Comparison of ENCODE assay signal across 8 mouse cellular contexts in genomic region chr10:82762756-82763681, GRCm38 (mm10). TPM values are rescaled to one million over a fixed set of nuclear protein-coding genes. Genes with fewer than 3 reads are reported as not detected.
DNase-seq lines count a peak whose midpoint lies in the region; ATAC-seq lines count a peak whose summit lies in the region.

No protein-coding gene starts in this region.

- H3K4me3 ChIP-seq in embryonic facial prominence, embryonic 13.5 days: peak overlapping the region; percentile 90
- peak overlapping the region; percentile 90 for H3K4me3 ChIP-seq in hindbrain, embryonic 15.5 days
- peak overlapping the region; percentile 97 for H3K4me3 ChIP-seq in liver, embryonic 12.5 days
- peak overlapping the region; percentile 82 for H3K4me3 ChIP-seq in neural tube, embryonic 13.5 days

- H3K4me1 ChIP-seq in embryonic facial prominence, embryonic 13.5 days: peaks cover 28% of the 10 kb centered on the region
- peaks cover 45% of the 10 kb centered on the region for H3K4me1 ChIP-seq in hindbrain, embryonic 15.5 days (replicated peaks)
- H3K4me1 ChIP-seq in liver, embryonic 12.5 days: peaks cover 52% of the 10 kb centered on the region
- H3K4me1 ChIP-seq in neural tube, embryonic 13.5 days (replicated peaks): peaks cover 46% of the 10 kb centered on the region

- H3K4me2 ChIP-seq in embryonic facial prominence, embryonic 13.5 days: peak overlapping the region; percentile 77
- peak overlapping the region; percentile 84 for H3K4me2 ChIP-seq in hindbrain, embryonic 15.5 days
- H3K4me2 ChIP-seq in liver, embryonic 12.5 days: peak overlapping the region; percentile 84
- H3K4me2 ChIP-seq in neural tube, embryonic 13.5 days: peak overlapping the region; percentile 84

- 0 out of 2 replicates have a peak, but pooled peaks have one; percentile 13 for ATAC-seq in embryonic facial prominence, embryonic 13.5 days (ENCODE audit: insufficient number of reproducible peaks, insufficient read depth, low FRiP score, low TSS enrichment, low read depth)
- ATAC-seq in hindbrain, embryonic 15.5 days (ENCODE audit: low FRiP score, low read depth): peak; percentile 13; the same call in 1 of the 2 replicates
- ATAC-seq in liver, embryonic 12.5 days: peak; percentile 9; the same call in 1 of the 2 replicates
- peak; percentile 50 for ATAC-seq in neural tube, embryonic 13.5 days (ENCODE audit: low read depth)

- intact Hi-C loops in heart, postnatal 25 days (cut with DNase I): loop anchor here (5.0 to 10.0 kb wide), 4 partner anchors 66 to 782 kb away; partner anchors contain the start of genes Hcfc2 and Washc4

- no peaks in the 10 kb centered on the region for H3K9me3 ChIP-seq in embryonic facial prominence, embryonic 13.5 days
- no peaks in the 10 kb centered on the region for H3K9me3 ChIP-seq in hindbrain, embryonic 15.5 days
- H3K9me3 ChIP-seq in liver, embryonic 12.5 days (replicated peaks): no peaks in the 10 kb centered on the region
- H3K9me3 ChIP-seq in neural tube, embryonic 13.5 days: no peaks in the 10 kb centered on the region

- peak overlapping the region; percentile 100 for H3K27ac ChIP-seq in embryonic facial prominence, embryonic 13.5 days
- H3K27ac ChIP-seq in hindbrain, embryonic 15.5 days (replicated peaks): peak overlapping the region; percentile 99
- H3K27ac ChIP-seq in liver, embryonic 12.5 days: peak overlapping the region; percentile 100
- H3K27ac ChIP-seq in neural tube, embryonic 13.5 days (replicated peaks): peak overlapping the region; percentile 100

- WGBS in embryonic facial prominence, embryonic 13.5 days: 0% methylated on average over 35 of the region's 48 CpGs
- under 1% methylated on average over 45 of the region's 48 CpGs for WGBS in hindbrain, embryonic 15.5 days
- 1% methylated on average over 45 of the region's 48 CpGs for WGBS in liver, embryonic 12.5 days (ENCODE audit: insufficient replicate concordance)
- WGBS in neural tube, embryonic 13.5 days: under 1% methylated on average over 27 of the region's 48 CpGs

- peaks cover 33% of the 10 kb centered on the region for H3K36me3 ChIP-seq in embryonic facial prominence, embryonic 13.5 days
- H3K36me3 ChIP-seq in hindbrain, embryonic 15.5 days: peaks cover 9% of the 10 kb centered on the region; the same call in 1 of the 2 replicates
- peaks cover 36% of the 10 kb centered on the region for H3K36me3 ChIP-seq in liver, embryonic 12.5 days
- H3K36me3 ChIP-seq in neural tube, embryonic 13.5 days: peaks cover 28% of the 10 kb centered on the region

- peak overlapping the region; percentile 99 for H3K9ac ChIP-seq in embryonic facial prominence, embryonic 13.5 days
- peak overlapping the region; percentile 98 for H3K9ac ChIP-seq in hindbrain, embryonic 15.5 days
- peak overlapping the region; percentile 100 for H3K9ac ChIP-seq in liver, embryonic 12.5 days
- peak overlapping the region; percentile 99 for H3K9ac ChIP-seq in neural tube, embryonic 13.5 days

- H3K27me3 ChIP-seq in embryonic facial prominence, embryonic 13.5 days: no peaks in the 10 kb centered on the region
- H3K27me3 ChIP-seq in hindbrain, embryonic 15.5 days: no peaks in the 10 kb centered on the region
- no peaks in the 10 kb centered on the region for H3K27me3 ChIP-seq in liver, embryonic 12.5 days (replicated peaks)
- no peaks in the 10 kb centered on the region for H3K27me3 ChIP-seq in neural tube, embryonic 13.5 days

- DNase-seq in heart, adult 18-20 months: peak; percentile 27 to 44
- DNase-seq in heart, postnatal 25 days (ENCODE audit: low spot score): no peak
- DNase-seq in adrenal gland, postnatal 25 days: peak; percentile 52
- DNase-seq in urinary bladder, postnatal 14 days (ENCODE audit: low spot score): peak; percentile 14

RNA-seq across cellular contexts. Expression of gene Nfyb, which starts 0.9 kb away (rescaled TPM):
- total RNA-seq in heart, adult 18-20 months (2021): 10 to 100 TPM; 13.0 to 14.5 TPM
- total RNA-seq in heart, postnatal 25 days (2021): 10 to 100 TPM; 13.3 to 17.6 TPM
- total RNA-seq in adrenal gland, postnatal 25 days (2021): 23.5 and 25.9 TPM in 2 replicates
- 57.3 and 65.6 TPM in 2 replicates for polyA plus RNA-seq in embryonic facial prominence, embryonic 13.5 days (2015; fragmentation: Nextera tagmentation; extraction: Ambion mirVana)
- polyA plus RNA-seq in hindbrain, embryonic 15.5 days (2015; fragmentation: Nextera tagmentation; extraction: Ambion mirVana): 39.0 and 39.2 TPM in 2 replicates
- polyA plus RNA-seq in liver, embryonic 12.5 days (2016; fragmentation: Nextera tagmentation; extraction: Ambion mirVana): 39.4 and 40.4 TPM in 2 replicates
- polyA plus RNA-seq in neural tube, embryonic 13.5 days (2015; fragmentation: Nextera tagmentation; extraction: Ambion mirVana): 42.0 and 50.6 TPM in 2 replicates
